Mouse (Mus musculus): ENCODE results near the gene Avpi1.
"Not testable (repeated sequence)": the region's sequence is repeated elsewhere in the genome, so short reads cannot be mapped to it uniquely, and the experiment has no call there.

The Avpi1 gene

GRCm38 (mm10) chr19:42104681-42105080 is 24.2 kb downstream of the Avpi1 start:
- DNase-seq (ENCODE audit: low spot score in 2 of 2), result no peak

GRCm38 (mm10) chr19:42099406-42099805 is 29.5 kb downstream of the Avpi1 start:
- DNase-seq (ENCODE audit: low spot score in 2 of 2), result no peak

- peak in 1 of 2 experiments; percentile 19 for DNase-seq (ENCODE audit: low spot score in 2 of 2)
These were observed 38.2 kb downstream of the Avpi1 start for GRCm38 (mm10) chr19:42090637-42091141.

GRCm38 (mm10) chr19:42089748-42090595 is 38.9 kb downstream of the Avpi1 start, which contains the start of gene Pi4k2a:
TSS of gene Pi4k2a (plus strand) at chr19:42090470.
- peak; percentile 96 to 97 for DNase-seq (ENCODE audit: low spot score in 2 of 2)

GRCm38 (mm10) chr19:42089103-42089747 is 39.6 kb downstream of the Avpi1 start:
- peak; percentile 30 to 42 for DNase-seq (ENCODE audit: low spot score in 2 of 2)

- peak in 1 of 2 experiments; percentile 13 for DNase-seq (ENCODE audit: low spot score in 2 of 2)
These were observed 42.7 kb downstream of the Avpi1 start, which contains the start of gene Morn4 for GRCm38 (mm10) chr19:42086166-42086565. TSS of gene Morn4 (minus strand) at chr19:42086357.

GRCm38 (mm10) chr19:42085690-42086089 is 43.2 kb downstream of the Avpi1 start:
- DNase-seq (ENCODE audit: low spot score in 2 of 2), result no peak

GRCm38 (mm10) chr19:42081613-42082012 is 47.2 kb downstream of the Avpi1 start:
- not testable (repeated sequence) for DNase-seq (ENCODE audit: low spot score in 2 of 2)

- DNase-seq (ENCODE audit: low spot score in 2 of 2), result no peak
These were observed 48.4 kb downstream of the Avpi1 start for GRCm38 (mm10) chr19:42080469-42080868.

- DNase-seq (ENCODE audit: low spot score in 2 of 2), result no peak
These were observed 48.9 kb downstream of the Avpi1 start for GRCm38 (mm10) chr19:42079950-42080349.

- DNase-seq (ENCODE audit: low spot score in 2 of 2), result no peak
These were observed 49.9 kb downstream of the Avpi1 start for GRCm38 (mm10) chr19:42079006-42079405.

GRCm38 (mm10) chr19:42078566-42078965 is 50.3 kb downstream of the Avpi1 start:
- no peak for DNase-seq (ENCODE audit: low spot score in 2 of 2)

GRCm38 (mm10) chr19:42075992-42076391 is 52.9 kb downstream of the Avpi1 start:
- no peak for DNase-seq (ENCODE audit: low spot score in 2 of 2)

GRCm38 (mm10) chr19:42075051-42075450 is 53.8 kb downstream of the Avpi1 start:
- no peak for DNase-seq (ENCODE audit: low spot score in 2 of 2)
